Mouse (Mus musculus): Measurements from ENCODE around the gene F11r.

DNA sequence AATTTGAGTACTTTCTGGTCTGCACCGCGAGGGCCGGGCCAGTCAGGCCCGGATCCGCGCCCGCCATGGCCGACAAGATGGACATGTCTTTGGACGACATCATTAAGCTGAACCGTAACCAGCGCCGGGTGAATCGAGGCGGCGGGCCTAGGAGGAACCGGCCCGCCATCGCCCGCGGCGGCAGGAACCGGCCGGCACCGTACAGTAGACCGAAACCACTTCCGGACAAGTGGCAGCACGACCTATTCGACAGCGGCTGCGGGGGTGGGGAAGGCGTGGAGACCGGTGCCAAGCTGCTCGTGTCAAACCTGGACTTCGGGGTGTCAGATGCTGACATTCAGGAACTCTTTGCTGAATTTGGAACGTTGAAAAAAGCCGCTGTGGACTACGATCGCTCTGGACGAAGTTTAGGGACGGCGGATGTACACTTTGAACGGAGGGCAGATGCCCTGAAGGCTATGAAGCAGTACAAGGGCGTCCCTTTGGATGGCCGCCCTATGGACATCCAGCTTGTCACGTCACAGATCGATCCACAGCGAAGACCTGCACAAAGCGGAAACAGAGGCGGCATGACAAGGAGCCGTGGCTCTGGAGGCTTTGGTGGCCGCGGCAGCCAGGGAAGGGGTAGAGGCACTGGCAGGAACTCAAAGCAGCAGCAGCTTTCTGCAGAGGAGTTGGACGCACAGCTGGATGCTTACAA, 66.4 kb downstream of the F11r start:
- TF ChIP-seq CTCF (IDR thresholded peaks at IDR 0.05; ENCODE audit: control insufficient read depth, insufficient read depth, insufficient replicate concordance, low read depth, low read length) (no peak), POLR2A (IDR thresholded peaks at IDR 0.05; ENCODE audit: control insufficient read depth, low read depth, low read length) (peak; percentile 27; the same call in 1 of the 2 replicates)

All from testis, adult 2 months (tissue).